13 mouse cellular contexts compared by ENCODE assay signal in the genomic region with DNA sequence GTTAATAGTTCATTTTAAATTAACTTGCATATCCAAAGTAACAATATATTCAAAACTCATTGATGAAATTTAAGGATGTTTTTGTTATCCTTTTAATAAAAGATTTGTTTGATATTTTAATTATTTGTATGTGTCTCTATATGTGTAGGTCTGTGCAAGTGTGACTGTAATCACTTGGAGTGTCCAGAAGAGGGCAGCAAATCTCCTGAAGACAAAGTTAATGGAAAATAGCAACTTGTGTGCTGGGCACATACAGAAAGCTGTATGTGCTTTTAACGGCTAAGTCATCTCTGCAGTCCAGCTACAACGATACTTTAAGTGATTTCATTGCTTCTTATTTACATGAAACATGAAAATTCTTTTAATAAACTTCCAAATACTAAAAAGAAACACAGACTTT.
A peak's percentile ranks its signal among the peaks of the same experiment; 100 is the strongest.
DNase-seq lines count a peak whose midpoint lies in the region; ATAC-seq and TF ChIP-seq lines count a peak whose summit lies in the region.
"Had no signal": no experiment of that assay in that cellular context is flagged by ENCODE, and none has a peak within 500 bp of the region (broad histone marks: within the 10 kb centered on the region; RNA-seq: fewer than 3 reads in every experiment).

No protein-coding gene starts in this region.

- TF ChIP-seq CTCF in forebrain, postnatal 0 days (IDR thresholded peaks at IDR 0.05; ENCODE audit: low read depth) = peak; percentile 46
- peak; percentile 47 for TF ChIP-seq CTCF in lung, embryonic 14.5 days (IDR thresholded peaks at IDR 0.05; ENCODE audit: low read depth)

- no peak overlapping the region for H3K27ac ChIP-seq in forebrain, postnatal 0 days (ENCODE audit: low read depth, low read length)
- no peak overlapping the region for H3K27ac ChIP-seq in forebrain, embryonic 15.5 days (replicated peaks)
- H3K27ac ChIP-seq in lung, embryonic 14.5 days (ENCODE audit: low read depth) = no peak overlapping the region
- H3K27ac ChIP-seq: embryonic facial prominence, embryonic 13.5 days; limb, embryonic 15.5 days had no signal

- 72% methylated on average over 2 of the region's 2 CpGs for WGBS in forebrain, postnatal 0 days
- 74% methylated on average over 2 of the region's 2 CpGs for WGBS in forebrain, embryonic 15.5 days
- 68% methylated on average over 2 of the region's 2 CpGs for WGBS in lung, embryonic 14.5 days

- no peak overlapping the region for H3K9ac ChIP-seq in forebrain, postnatal 0 days
- no peak overlapping the region for H3K9ac ChIP-seq in forebrain, embryonic 15.5 days (replicated peaks)
- no peak overlapping the region for H3K9ac ChIP-seq in lung, embryonic 14.5 days
- H3K9ac ChIP-seq: embryonic facial prominence, embryonic 13.5 days; limb, embryonic 15.5 days had no signal

- H3K4me2 ChIP-seq in forebrain, postnatal 0 days (ENCODE audit: low read depth) = no peak overlapping the region
- H3K4me2 ChIP-seq in forebrain, embryonic 15.5 days (replicated peaks) = no peak overlapping the region
- H3K4me2 ChIP-seq in lung, embryonic 14.5 days = no peak overlapping the region
- H3K4me2 ChIP-seq: embryonic facial prominence, embryonic 13.5 days; limb, embryonic 15.5 days had no signal

- no peak overlapping the region for H3K4me3 ChIP-seq in forebrain, postnatal 0 days (ENCODE audit: low read depth, low read length)
- H3K4me3 ChIP-seq in forebrain, embryonic 15.5 days = no peak overlapping the region
- H3K4me3 ChIP-seq in lung, embryonic 14.5 days (ENCODE audit: low read depth, low read length) = no peak overlapping the region
- H3K4me3 ChIP-seq: embryonic facial prominence, embryonic 13.5 days; limb, embryonic 15.5 days had no signal

- no peaks in the 10 kb centered on the region for H3K4me1 ChIP-seq in forebrain, postnatal 0 days (ENCODE audit: insufficient read depth)
- no peaks in the 10 kb centered on the region for H3K4me1 ChIP-seq in forebrain, embryonic 15.5 days
- no peaks in the 10 kb centered on the region for H3K4me1 ChIP-seq in lung, embryonic 14.5 days (ENCODE audit: insufficient read depth)
- H3K4me1 ChIP-seq: embryonic facial prominence, embryonic 13.5 days; limb, embryonic 15.5 days had no signal

- ATAC-seq in forebrain, postnatal 0 days = no peak
- ATAC-seq in forebrain, embryonic 15.5 days (replicated peaks) = no peak
- no peak for ATAC-seq in lung, embryonic 14.5 days (ENCODE audit: insufficient read depth)

- no peaks in the 10 kb centered on the region for H3K27me3 ChIP-seq in forebrain, postnatal 0 days (ENCODE audit: insufficient read depth, low read length)
- no peaks in the 10 kb centered on the region for H3K27me3 ChIP-seq in forebrain, embryonic 15.5 days
- no peaks in the 10 kb centered on the region for H3K27me3 ChIP-seq in lung, embryonic 14.5 days (ENCODE audit: insufficient read depth, low read length)
- H3K27me3 ChIP-seq: CH12.LX; embryonic facial prominence, embryonic 13.5 days; limb, embryonic 15.5 days had no signal

- no peaks in the 10 kb centered on the region for H3K9me3 ChIP-seq in forebrain, postnatal 0 days (ENCODE audit: low read length)
- no peaks in the 10 kb centered on the region for H3K9me3 ChIP-seq in forebrain, embryonic 15.5 days
- no peaks in the 10 kb centered on the region for H3K9me3 ChIP-seq in lung, embryonic 14.5 days (ENCODE audit: low read depth, low read length)
- H3K9me3 ChIP-seq: embryonic facial prominence, embryonic 13.5 days; limb, embryonic 15.5 days had no signal

- DNase-seq in forebrain, postnatal 0 days = peak; percentile 13
- peak; percentile 45 for DNase-seq in lung, embryonic 14.5 days
- no peak for DNase-seq in lung, postnatal 10 days
- DNase-seq in ZHBTc4 (ENCODE audit: low read depth, low spot score) = peak; percentile 62
- DNase-seq in retina, embryonic 14.5 days (ENCODE audit: low spot score) = peak; percentile 51
- no peak for DNase-seq in gastrocnemius, postnatal 4 days (ENCODE audit: low spot score in 2 of 2)
- DNase-seq in ovary, postnatal 10 days (ENCODE audit: low spot score) = no peak
- DNase-seq: gastrocnemius, postnatal 10 days; right cerebral cortex, adult 18-20 months had no signal

- no peaks in the 10 kb centered on the region for H3K36me3 ChIP-seq in forebrain, postnatal 0 days (ENCODE audit: insufficient read depth)
- no peaks in the 10 kb centered on the region for H3K36me3 ChIP-seq in forebrain, embryonic 15.5 days
- H3K36me3 ChIP-seq in lung, embryonic 14.5 days (ENCODE audit: insufficient read depth) = no peaks in the 10 kb centered on the region
- H3K36me3 ChIP-seq: embryonic facial prominence, embryonic 13.5 days; limb, embryonic 15.5 days had no signal

Comparison
In these comparisons a context has a peak if more than half of its experiments do, and no peak if none do; other contexts are left out.
1. DNase-seq: peak in forebrain, postnatal 0 days (single experiment), lung, embryonic 14.5 days (single experiment), ZHBTc4 (single experiment) and retina, embryonic 14.5 days (single experiment); none in lung, postnatal 10 days (single experiment), gastrocnemius, postnatal 4 days (0 of 2) and ovary, postnatal 10 days (single experiment).